Mouse (Mus musculus) CH12.LX (cell line): ENCODE results near the gene Rassf5.
A peak's percentile ranks its signal among the peaks of the same experiment; 100 is the strongest.

ENCODE experiments used
- CHD1 ChIP-seq: IDR thresholded peaks from 2 replicates; pipeline ENCODE4 v1.6.1; 2012; ENCODE audit warnings: low read depth, low read length, improper control_type of control experiment, inconsistent platforms
- CTCF ChIP-seq, 2 experiments: IDR thresholded peaks in 1 of 2; conservative IDR thresholded peaks in 1 of 2; 2 replicates each; pipeline ENCODE4 v1.5.1; 2011 to 2012; ENCODE audit warnings: low read depth in 2 of 2, low read length in 2 of 2, improper control_type of control experiment in 1 of 2, inconsistent platforms in 1 of 2, mild to moderate bottlenecking in 1 of 2, moderate library complexity in 1 of 2
- EP300 ChIP-seq: IDR thresholded peaks from 2 replicates; pipeline ENCODE4 v1.6.1; 2011; ENCODE audit warnings: low read length, improper control_type of control experiment
- ETS1 ChIP-seq: conservative IDR thresholded peaks from 2 replicates; pipeline ENCODE4 v1.6.1; 2012; ENCODE audit warnings: low read depth, mild to moderate bottlenecking, inconsistent platforms, low read length, improper control_type of control experiment, moderate library complexity
- JUND ChIP-seq: conservative IDR thresholded peaks from 2 replicates; pipeline ENCODE4 v1.6.1; 2011; ENCODE audit warnings: low read depth, low read length, improper control_type of control experiment
- NELFE ChIP-seq: IDR thresholded peaks from 2 replicates; pipeline ENCODE4 v1.6.1; 2011; ENCODE audit warnings: low read depth, low read length, improper control_type of control experiment
- POLR2A ChIP-seq: IDR thresholded peaks from 2 replicates; pipeline ENCODE4 v1.6.1; 2011; ENCODE audit warnings: low read depth, mild to moderate bottlenecking, improper control_type of control experiment, low read length
- POLR2AphosphoS2 ChIP-seq: IDR thresholded peaks from 2 replicates; pipeline ENCODE4 v1.6.1; 2011; ENCODE audit warnings: low read depth, low read length, improper control_type of control experiment
- SIN3A ChIP-seq: IDR thresholded peaks from 2 replicates; pipeline ENCODE4 v1.6.1; 2012; ENCODE audit warnings: low read length, improper control_type of control experiment, inconsistent platforms
- TBP ChIP-seq: conservative IDR thresholded peaks from 2 replicates; pipeline ENCODE4 v1.6.1; 2011; ENCODE audit warnings: low read depth, low read length, improper control_type of control experiment
- TCF12 ChIP-seq: IDR thresholded peaks from 2 replicates; pipeline ENCODE4 v1.6.1; 2014; ENCODE audit warnings: low read depth, mild to moderate bottlenecking, inconsistent platforms, low read length, improper control_type of control experiment
- UBTF ChIP-seq: IDR thresholded peaks from 2 replicates; pipeline ENCODE4 v1.6.1; 2012; ENCODE audit warnings: low read depth, mild to moderate bottlenecking, inconsistent platforms, low read length, improper control_type of control experiment, moderate library complexity
- ZKSCAN1 ChIP-seq: IDR thresholded peaks from 2 replicates; pipeline ENCODE4 v1.6.1; 2012; ENCODE audit warnings: low read depth, inconsistent platforms, low read length, improper control_type of control experiment, borderline replicate concordance
- ZNF384 ChIP-seq: IDR thresholded peaks from 2 replicates; pipeline ENCODE4 v1.6.1; 2012; ENCODE audit warnings: low read depth, low read length, improper control_type of control experiment, inconsistent platforms

DNA sequence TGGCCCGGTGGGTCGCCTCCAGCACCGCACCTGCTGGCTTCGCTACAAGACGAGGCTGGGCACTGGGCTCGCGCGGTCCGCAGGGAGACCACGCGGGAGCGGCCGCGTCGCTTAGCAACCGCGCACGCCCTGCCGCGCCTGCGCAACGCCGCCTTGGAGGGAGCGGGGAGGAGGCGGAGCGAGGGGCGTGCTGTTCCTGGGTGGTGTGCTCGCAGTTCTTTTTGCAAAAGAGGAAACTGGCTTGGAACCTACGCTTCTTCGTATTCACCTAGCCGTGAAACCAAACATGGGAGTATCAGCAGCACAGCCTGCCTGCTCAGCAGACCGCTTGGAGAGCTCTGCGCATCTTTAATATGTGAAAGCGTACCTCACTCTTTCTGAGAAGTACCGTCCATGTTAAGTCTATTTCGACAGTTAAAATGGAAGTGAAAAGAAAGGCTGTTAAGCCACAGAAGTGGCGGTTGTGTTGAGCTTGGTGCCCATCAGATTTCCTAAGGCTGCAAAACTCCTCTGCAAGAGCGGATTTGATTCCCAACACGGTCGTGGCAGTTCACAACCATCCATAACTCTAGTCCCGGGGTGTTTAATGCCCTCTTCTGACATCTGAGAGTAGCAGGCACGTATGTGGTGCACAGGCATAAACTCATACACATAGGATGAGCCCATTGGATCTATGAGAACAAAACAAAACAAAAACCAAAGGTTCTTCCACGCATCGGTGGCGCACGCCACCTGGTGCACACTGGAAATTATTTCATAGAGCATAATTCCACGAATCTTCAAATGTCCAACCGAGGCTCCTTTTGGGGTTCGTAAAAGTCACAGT, 106.7 kb downstream of the Rassf5 start, which contains the start of gene Dyrk3:
- TF ChIP-seq POLR2A (peak; percentile 72), CTCF (conservative IDR thresholded peaks at IDR 0.05 in 1 of 2, IDR thresholded peaks at IDR 0.05 in 1 of 2; ENCODE audit: low read depth in 2 of 2, low read length in 2 of 2) (peak in 1 of 2 experiments; percentile 53; a peak in 2 of 4 replicates), SIN3A (peak; percentile 40), CHD1 (no peak; the same call in 1 of the 2 replicates), POLR2AphosphoS2 (no peak), JUND (no peak; the same call in 1 of the 2 replicates), NELFE (peak; percentile 66), ZKSCAN1 (no peak), UBTF (0 out of 2 replicates have a peak, but pooled peaks have one; percentile 9), ZNF384 (no peak), EP300 (no peak), ETS1 (no peak), TBP (peak; percentile 69; the same call in 1 of the 2 replicates), TCF12 (peak; percentile 39; the same call in 1 of the 2 replicates)
